Mouse (Mus musculus): Measurements from ENCODE around the gene Vmn1r24.

DNA sequence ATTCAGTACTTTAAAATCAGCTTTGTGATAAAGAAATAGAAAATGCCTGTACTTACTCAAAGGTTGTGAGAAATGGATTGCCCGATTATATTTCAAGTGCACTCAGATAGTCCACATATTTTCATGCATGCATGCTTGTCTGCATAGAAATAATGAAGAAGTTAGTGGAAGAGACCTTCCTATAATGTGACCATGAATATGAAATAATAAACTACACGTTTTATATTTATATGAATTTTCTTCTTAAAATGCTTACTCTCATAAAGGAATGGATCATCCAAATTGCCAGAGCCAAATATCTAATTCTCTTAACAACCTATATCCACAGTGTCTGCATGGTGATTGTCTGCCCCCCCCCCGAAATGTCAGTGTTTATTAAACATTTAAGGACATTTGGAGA lies 19.4 kb upstream of the Vmn1r24 start, which contains the start of gene Vmn1r25:
- TF ChIP-seq CTCF (IDR thresholded peaks at IDR 0.05; ENCODE audit: borderline replicate concordance, control insufficient read depth, extremely low read depth, insufficient read depth, low read length, poor library complexity) (no peak), POLR2A (IDR thresholded peaks at IDR 0.05; ENCODE audit: control insufficient read depth, extremely low read depth, insufficient read depth, low read length, poor library complexity) (no peak)
